Mouse (Mus musculus) kidney, adult 8-10 months (tissue): ENCODE results near the gene Gtpbp6.
"Not testable (repeated sequence)": the region's sequence is repeated elsewhere in the genome, so short reads cannot be mapped to it uniquely, and the experiment has no call there.

Experiments used
- DNase-seq, 2 experiments: peaks; one replicate each; pipeline ENCODE4 v3.0.0; 2022

Gtpbp6 gene

GRCm38 (mm10) chr5:110107581-110108304, at the start of gene Gtpbp6:
Gene Gtpbp6, minus strand, starts transcription at chr5:110108197.
- peak; percentile 94 to 97 for DNase-seq

- no peak for DNase-seq
These were observed 35.0 kb upstream of the Gtpbp6 start for GRCm38 (mm10) chr5:110143007-110143406.

- DNase-seq: peak in 1 of 2 experiments; percentile 6
These were observed 34.3 kb upstream of the Gtpbp6 start for GRCm38 (mm10) chr5:110142309-110142708.

GRCm38 (mm10) chr5:110140424-110140823, 32.4 kb upstream of the Gtpbp6 start:
- DNase-seq: no peak

- no peak for DNase-seq
These were observed 31.3 kb upstream of the Gtpbp6 start for GRCm38 (mm10) chr5:110139325-110139724.

- DNase-seq: no peak
These were observed 29.8 kb upstream of the Gtpbp6 start for GRCm38 (mm10) chr5:110137816-110138215.

GRCm38 (mm10) chr5:110136087-110136464, 28.1 kb upstream of the Gtpbp6 start:
- DNase-seq: no peak

- DNase-seq: peak; percentile 99
These were observed 27.5 kb upstream of the Gtpbp6 start, which contains the start of gene Chfr for GRCm38 (mm10) chr5:110135293-110136086. Gene Chfr, plus strand, starts transcription at chr5:110135842.

- DNase-seq: not testable (repeated sequence)
These were observed 14.4 kb upstream of the Gtpbp6 start for GRCm38 (mm10) chr5:110122380-110122779.

GRCm38 (mm10) chr5:110109991-110110441, 2.0 kb upstream of the Gtpbp6 start, which contains the start of gene Zfp605:
Gene Zfp605, plus strand, starts transcription at chr5:110110092.
- peak; percentile 86 to 92 for DNase-seq

- DNase-seq: peak; percentile 96 to 98
These were observed 270 bp upstream of the Gtpbp6 start for GRCm38 (mm10) chr5:110108305-110108628.

- peak in 1 of 2 experiments; percentile 34 for DNase-seq
These were observed 964 bp downstream of the Gtpbp6 start for GRCm38 (mm10) chr5:110106901-110107564.

- peak in 1 of 2 experiments; percentile 15 for DNase-seq
These were observed 1.7 kb downstream of the Gtpbp6 start for GRCm38 (mm10) chr5:110106140-110106871.

GRCm38 (mm10) chr5:110104616-110105380, 3.2 kb downstream of the Gtpbp6 start:
- no peak for DNase-seq

GRCm38 (mm10) chr5:110103901-110104615, 3.9 kb downstream of the Gtpbp6 start:
- no peak for DNase-seq

GRCm38 (mm10) chr5:110102853-110103625, 5.0 kb downstream of the Gtpbp6 start:
- DNase-seq: no peak

- no peak for DNase-seq
These were observed 5.6 kb downstream of the Gtpbp6 start for GRCm38 (mm10) chr5:110102429-110102828.

GRCm38 (mm10) chr5:110101716-110102347, 6.2 kb downstream of the Gtpbp6 start:
- DNase-seq: peak in 1 of 2 experiments; percentile 69

- DNase-seq: peak in 1 of 2 experiments; percentile 25
These were observed 6.9 kb downstream of the Gtpbp6 start for GRCm38 (mm10) chr5:110100921-110101631.
